Comparison of ENCODE assay signal across 8 mouse cellular contexts in the genomic region with DNA sequence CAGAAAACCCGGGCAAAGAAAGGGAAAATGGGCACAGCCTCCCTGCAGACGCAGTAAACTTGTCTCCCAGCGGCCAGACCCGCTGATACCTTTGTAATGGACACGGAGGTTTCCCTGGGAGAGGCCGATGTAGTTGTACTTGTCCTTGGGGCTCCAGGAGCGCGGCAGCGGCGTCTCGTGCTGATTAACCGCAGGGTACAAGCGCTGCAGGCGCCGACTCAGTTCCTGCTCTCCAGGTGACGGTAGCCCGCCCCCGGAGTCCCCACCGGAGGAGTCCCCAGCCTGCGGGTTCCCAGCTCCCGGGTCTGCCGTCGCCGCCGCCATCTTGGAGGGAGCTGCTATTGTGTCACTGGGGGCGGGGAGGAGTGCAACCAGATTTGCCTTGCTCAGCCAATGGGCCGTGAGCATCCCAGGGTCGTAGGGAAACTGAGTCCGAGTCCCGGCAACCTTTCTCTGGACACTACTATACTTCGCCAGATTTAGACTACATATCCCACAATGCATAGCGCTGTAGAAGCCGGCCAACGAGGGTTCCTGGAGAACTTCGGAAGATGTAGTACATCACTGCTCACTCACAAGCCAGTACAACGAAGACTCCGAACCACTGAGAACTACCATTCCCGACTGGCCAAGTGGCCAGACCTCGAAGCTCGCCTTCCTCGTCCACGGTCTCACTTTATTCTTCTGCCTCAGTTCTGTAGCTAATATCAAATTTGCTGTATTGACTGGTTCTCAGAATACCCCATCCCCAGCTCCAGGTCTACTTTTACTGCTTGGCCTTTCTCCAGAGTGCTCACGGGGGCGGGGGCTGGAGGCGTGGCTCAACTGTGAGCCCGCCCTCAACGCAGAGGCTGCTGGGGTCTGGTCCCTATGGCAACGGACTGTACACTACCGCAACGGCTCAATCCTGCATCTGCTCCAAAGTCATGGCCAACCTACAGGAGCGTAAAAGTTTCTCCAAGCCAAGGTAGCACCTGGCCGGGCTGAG. TPM values are rescaled to one million over a fixed set of nuclear protein-coding genes. Genes with fewer than 3 reads are reported as not detected.
DNase-seq lines count a peak whose midpoint lies in the region; ATAC-seq lines count a peak whose summit lies in the region.

A gene (minus strand): TSS at position 490 of the 988 bp plus-strand sequence.
A gene (plus strand): TSS at position 871 of the 988 bp plus-strand sequence.

- DNase-seq in adrenal gland, adult (ENCODE audit: inconsistent age in 2 of 2, low spot score in 1 of 2), result peak; percentile 97 to 99
- peak; percentile 100 for DNase-seq in embryo, embryonic 10.5 days (ENCODE audit: low spot score)
- peak; percentile 95 for DNase-seq in gastrocnemius, postnatal 14 days
- DNase-seq in left cerebral cortex, postnatal 10 days (ENCODE audit: extremely low spot score in 1 of 2, low spot score in 2 of 2), result peak; percentile 98 to 100
- DNase-seq in right cerebral cortex, postnatal 25 days, result peak; percentile 97
- peak; percentile 94 to 95 for DNase-seq in urinary bladder, postnatal 4 days (ENCODE audit: low spot score in 2 of 2)

- peak; percentile 92 for ATAC-seq in inflammation-experienced regulatory T-cells, adult 6 months
- peak; percentile 92 for ATAC-seq in megakaryocyte-erythroid progenitor cell, adult 5-6 weeks (replicated peaks; ENCODE audit: low FRiP score, low TSS enrichment, poor library complexity, severe bottlenecking)

- intact Hi-C loops in gastrocnemius, postnatal 14 days (cut with DNase I; ENCODE audit: low total_unique reads), result no loop called here
- intact Hi-C loops in left cerebral cortex, postnatal 10 days (cut with DNase I), result loop anchor here (10.0 kb wide), 1 partner anchor 62 kb away; no protein-coding TSS in a partner anchor

RNA-seq across cellular contexts. Expression of the first gene that starts in this region (rescaled TPM):
- 10 to 100 TPM; 20.1 to 20.2 TPM for total RNA-seq in gastrocnemius, postnatal 14 days (2021)
- polyA plus RNA-seq in inflammation-experienced regulatory T-cells, adult 6 months (2017; shearing (Covaris generic)), result 1 to 10 TPM; 5.3 to 8.7 (median 5.9) TPM
- 10 to 100 TPM; 23.0 to 23.7 TPM for total RNA-seq in left cerebral cortex, postnatal 10 days (2021)
- total RNA-seq in megakaryocyte-erythroid progenitor cell, adult 5-6 weeks (2014; fragmentation: Nextera tagmentation), result 34.9 and 36.4 TPM in 2 replicates
- total RNA-seq in megakaryocyte-erythroid progenitor cell, adult 5-6 weeks (2017), result 8.3 and 16.0 TPM in 2 replicates

RNA-seq across cellular contexts. Expression of the second gene that starts in this region (rescaled TPM):
- not detected for total RNA-seq in gastrocnemius, postnatal 14 days (2021)
- polyA plus RNA-seq in inflammation-experienced regulatory T-cells, adult 6 months (2017; shearing (Covaris generic)), result not detected
- total RNA-seq in left cerebral cortex, postnatal 10 days (2021), result not detected
- total RNA-seq in megakaryocyte-erythroid progenitor cell, adult 5-6 weeks (2014; fragmentation: Nextera tagmentation), result not detected in 2 replicates
- not detected in 2 replicates for total RNA-seq in megakaryocyte-erythroid progenitor cell, adult 5-6 weeks (2017)

Comparison
In these comparisons a context has a peak if more than half of its experiments do, and no peak if none do; other contexts are left out.
1. Peak in every context shown above with its lines: DNase-seq and ATAC-seq.